Mouse (Mus musculus): Measurements from ENCODE around the gene C3. TPM values are rescaled to one million over a fixed set of nuclear protein-coding genes. Genes with fewer than 3 reads are reported as not detected.

C3 gene
- polyA plus RNA-seq (2016; fragmentation: Nextera tagmentation; extraction: Ambion mirVana), result 0.09 and 0.12 TPM in 2 replicates

- Histone ChIP-seq H3K4me1 (replicated peaks) (peaks cover 5% of the 10 kb centered on the region; the same call in 1 of the 2 replicates), H3K27ac (no peak within 1 kb of the TSS), H3K27me3 (ENCODE audit: insufficient read depth, poor library complexity, severe bottlenecking) (peaks cover 8% of the 10 kb centered on the region; the same call in 1 of the 2 replicates), H3K36me3 (no peaks in the 10 kb centered on the region), H3K4me3 (no peak within 1 kb of the TSS), H3K9me3 (no peaks in the 10 kb centered on the region)
- DNase-seq (ENCODE audit: low spot score), result no peak
- 83% methylated on average over 3 of the region's 3 CpGs for WGBS
Measured at GRCm38 (mm10) chr17:57228014-57228413, at the start of gene C3. C3 (minus strand) TSS chr17:57228136.

DNA sequence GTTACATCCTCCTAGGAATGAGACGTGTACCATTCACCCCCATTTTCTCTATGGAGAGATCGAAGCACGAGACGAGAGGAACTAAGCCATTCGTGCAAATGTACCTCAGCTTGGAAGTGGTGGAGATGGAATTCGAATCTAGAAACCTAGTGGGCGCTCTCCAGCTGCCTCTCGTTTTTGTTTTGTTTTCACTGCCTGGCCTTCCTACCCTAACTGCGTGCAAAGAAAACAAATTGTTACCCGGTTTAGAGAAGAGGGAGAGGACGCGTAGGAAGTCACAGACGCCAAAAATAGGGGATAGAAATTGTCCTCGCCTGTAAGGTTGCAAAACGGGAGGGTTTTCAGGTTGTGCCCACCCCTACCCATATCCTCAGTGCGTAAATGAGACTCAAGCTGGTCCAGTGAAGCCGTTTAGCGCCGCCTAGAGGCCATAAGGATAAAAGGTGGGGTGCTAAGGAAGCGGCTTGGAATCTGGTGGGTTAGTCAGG lies 48.7 kb upstream of the C3 start:
- H3K4me3 ChIP-seq, result peak overlapping the region; percentile 54
- DNase-seq (ENCODE audit: low spot score), result peak; percentile 78
- no peaks in the 10 kb centered on the region for H3K9me3 ChIP-seq
- peaks cover 23% of the 10 kb centered on the region for H3K4me1 ChIP-seq (replicated peaks)
- H3K27ac ChIP-seq, result 0 out of 2 replicates have a peak overlapping the region, but pooled peaks have one; percentile 45
- under 1% methylated on average over 20 of the region's 20 CpGs for WGBS
- peaks cover 55% of the 10 kb centered on the region for H3K27me3 ChIP-seq (ENCODE audit: insufficient read depth, poor library complexity, severe bottlenecking)
- H3K36me3 ChIP-seq, result no peaks in the 10 kb centered on the region

DNA sequence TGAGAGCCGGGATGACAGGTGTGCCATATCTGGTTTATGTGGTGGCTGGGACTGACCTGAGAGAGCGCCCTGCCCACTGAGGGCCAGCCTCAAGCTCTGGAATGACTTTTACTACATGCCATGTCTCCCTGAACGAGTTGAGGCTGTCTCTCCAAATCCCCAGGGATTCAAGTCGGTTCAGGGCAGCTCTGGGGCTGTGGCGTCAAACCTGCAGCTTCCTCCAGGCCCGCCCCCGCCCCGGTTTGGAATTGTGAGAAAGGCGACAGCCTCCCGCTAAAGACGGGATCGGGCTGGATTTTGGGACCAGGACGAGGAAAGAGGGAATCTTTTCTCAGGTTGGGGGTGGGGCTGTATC lies 48.0 kb upstream of the C3 start:
- WGBS, result 5% methylated on average over 13 of the region's 13 CpGs
- DNase-seq (ENCODE audit: low spot score), result peak; percentile 22
- Histone ChIP-seq H3K4me3 (peak overlapping the region; percentile 54), H3K36me3 (no peaks in the 10 kb centered on the region), H3K27ac (no peak overlapping the region), H3K27me3 (ENCODE audit: insufficient read depth, poor library complexity, severe bottlenecking) (peaks cover 59% of the 10 kb centered on the region), H3K9me3 (no peaks in the 10 kb centered on the region), H3K4me1 (replicated peaks) (peaks cover 23% of the 10 kb centered on the region)

GRCm38 (mm10) chr17:57275111-57275996 lies 47.4 kb upstream of the C3 start:
- peak; percentile 64 for DNase-seq (ENCODE audit: low spot score)
- Histone ChIP-seq H3K27ac (no peak overlapping the region), H3K4me1 (replicated peaks) (peaks cover 23% of the 10 kb centered on the region), H3K4me3 (peak overlapping the region; percentile 54), H3K36me3 (no peaks in the 10 kb centered on the region), H3K27me3 (ENCODE audit: insufficient read depth, poor library complexity, severe bottlenecking) (peaks cover 59% of the 10 kb centered on the region), H3K9me3 (no peaks in the 10 kb centered on the region)
- WGBS, result 1% methylated on average over 53 of the region's 53 CpGs

DNA sequence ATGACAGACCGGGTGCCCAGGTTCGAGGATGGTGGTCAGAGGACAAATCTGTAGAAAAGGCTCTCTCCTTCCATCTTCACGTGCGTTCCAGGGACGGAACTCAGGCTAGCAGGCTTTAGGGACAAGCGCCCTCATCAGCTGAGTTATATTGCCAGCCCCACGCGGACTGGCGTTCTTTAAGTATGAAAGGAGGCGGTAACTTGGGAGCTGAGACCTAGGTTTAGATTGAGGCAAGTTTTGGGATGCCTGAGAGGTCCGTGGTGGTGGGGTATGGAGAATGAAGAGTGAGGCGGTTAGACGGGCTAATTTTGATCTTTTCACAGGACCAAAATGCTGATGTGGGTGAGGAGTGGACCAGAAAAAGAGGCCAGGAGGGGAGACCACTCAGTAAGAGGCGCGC lies 46.8 kb upstream of the C3 start:
- DNase-seq (ENCODE audit: low spot score), result no peak

DNA sequence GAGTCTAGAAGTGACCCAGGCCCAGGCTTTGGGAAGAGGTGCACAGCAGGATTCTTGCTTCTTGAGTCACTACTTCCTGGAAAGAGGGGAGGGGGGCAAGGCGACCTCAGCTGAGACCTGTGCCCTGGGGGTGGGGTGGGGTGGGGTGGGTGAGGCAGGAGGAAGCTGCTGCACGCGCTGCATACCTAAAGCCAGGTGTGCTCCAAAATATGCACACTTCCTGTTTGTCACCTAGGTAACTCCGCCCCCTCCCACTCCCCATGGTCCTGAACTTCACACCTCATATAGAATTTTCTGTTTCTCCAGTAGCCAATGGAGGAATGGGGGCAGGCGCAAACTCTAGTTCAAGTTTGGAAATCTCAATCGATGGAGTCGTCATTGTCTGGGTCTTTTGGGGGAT lies 45.9 kb upstream of the C3 start:
- H3K27me3 ChIP-seq (ENCODE audit: insufficient read depth, poor library complexity, severe bottlenecking), result peaks cover 50% of the 10 kb centered on the region
- WGBS, result 39% methylated on average over 7 of the region's 7 CpGs
- DNase-seq (ENCODE audit: low spot score), result no peak

More for the DNA sequence above, 46.8 kb upstream of the C3 start:
- WGBS, result 7% methylated on average over 15 of the region's 15 CpGs
- Histone ChIP-seq H3K4me3 (peak overlapping the region; percentile 54), H3K4me1 (replicated peaks) (peaks cover 23% of the 10 kb centered on the region), H3K27ac (no peak overlapping the region), H3K36me3 (no peaks in the 10 kb centered on the region), H3K9me3 (no peaks in the 10 kb centered on the region), H3K27me3 (ENCODE audit: insufficient read depth, poor library complexity, severe bottlenecking) (peaks cover 57% of the 10 kb centered on the region)

GRCm38 (mm10) chr17:57271301-57271700 lies 43.4 kb upstream of the C3 start:
- H3K27me3 ChIP-seq (ENCODE audit: insufficient read depth, poor library complexity, severe bottlenecking), result peaks cover 46% of the 10 kb centered on the region
- H3K27ac ChIP-seq, result no peak overlapping the region
- H3K4me1 ChIP-seq (replicated peaks), result peaks cover 17% of the 10 kb centered on the region
- no peaks in the 10 kb centered on the region for H3K9me3 ChIP-seq
- no peak overlapping the region for H3K4me3 ChIP-seq
- DNase-seq (ENCODE audit: low spot score), result no peak
- WGBS, result 75% methylated on average over 9 of the region's 9 CpGs
- H3K36me3 ChIP-seq, result no peaks in the 10 kb centered on the region

More for the DNA sequence above, 45.9 kb upstream of the C3 start:
- no peaks in the 10 kb centered on the region for H3K9me3 ChIP-seq
- no peak overlapping the region for H3K27ac ChIP-seq
- H3K4me3 ChIP-seq, result no peak overlapping the region
- no peaks in the 10 kb centered on the region for H3K36me3 ChIP-seq
- peaks cover 23% of the 10 kb centered on the region for H3K4me1 ChIP-seq (replicated peaks)

GRCm38 (mm10) chr17:57267556-57268126 lies 39.7 kb upstream of the C3 start:
- Histone ChIP-seq H3K4me1 (replicated peaks) (peaks cover 10% of the 10 kb centered on the region), H3K4me3 (no peak overlapping the region), H3K36me3 (peaks cover 19% of the 10 kb centered on the region), H3K9me3 (no peaks in the 10 kb centered on the region), H3K27me3 (ENCODE audit: insufficient read depth, poor library complexity, severe bottlenecking) (peaks cover 10% of the 10 kb centered on the region; the same call in 1 of the 2 replicates), H3K27ac (no peak overlapping the region)
- WGBS, result 89% methylated on average over 6 of the region's 6 CpGs
- DNase-seq (ENCODE audit: low spot score), result no peak

- DNase-seq (ENCODE audit: low spot score), result no peak
- Histone ChIP-seq H3K4me3 (no peak overlapping the region), H3K9me3 (no peaks in the 10 kb centered on the region), H3K4me1 (replicated peaks) (peaks cover 10% of the 10 kb centered on the region), H3K27me3 (ENCODE audit: insufficient read depth, poor library complexity, severe bottlenecking) (no peaks in the 10 kb centered on the region), H3K36me3 (peaks cover 43% of the 10 kb centered on the region), H3K27ac (no peak overlapping the region)
- 31% methylated on average over 21 of the region's 22 CpGs for WGBS
Measured at GRCm38 (mm10) chr17:57264972-57265945, 37.3 kb upstream of the C3 start.

DNA sequence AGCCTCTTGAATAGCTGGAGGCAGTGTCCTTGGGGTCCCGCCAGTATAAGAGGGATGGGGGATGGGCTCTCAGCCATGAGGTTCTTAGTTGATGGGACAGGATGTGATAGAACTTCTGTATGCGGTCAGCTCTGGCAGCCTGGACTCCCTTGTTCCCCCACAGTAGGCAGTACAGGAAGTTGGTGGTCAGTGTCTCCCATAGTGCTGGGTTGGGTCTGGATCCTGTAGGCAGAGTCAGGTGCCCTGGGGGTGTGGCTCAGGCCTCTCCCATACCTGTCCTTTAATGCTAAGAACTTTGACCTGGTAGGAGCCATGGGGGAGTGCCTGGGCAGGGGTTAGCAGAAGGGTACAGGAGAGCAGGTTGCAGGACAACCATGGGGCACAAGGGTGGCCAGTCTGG lies 36.2 kb upstream of the C3 start:
- no peaks in the 10 kb centered on the region for H3K9me3 ChIP-seq
- H3K4me3 ChIP-seq, result no peak overlapping the region
- DNase-seq (ENCODE audit: low spot score), result no peak
- H3K27ac ChIP-seq, result no peak overlapping the region
- peaks cover 54% of the 10 kb centered on the region for H3K36me3 ChIP-seq
- H3K27me3 ChIP-seq (ENCODE audit: insufficient read depth, poor library complexity, severe bottlenecking), result no peaks in the 10 kb centered on the region
- peaks cover 10% of the 10 kb centered on the region for H3K4me1 ChIP-seq (replicated peaks)
- WGBS, result 92% methylated on average over 2 of the region's 2 CpGs

- Histone ChIP-seq H3K27me3 (ENCODE audit: insufficient read depth, poor library complexity, severe bottlenecking) (no peaks in the 10 kb centered on the region), H3K27ac (no peak overlapping the region), H3K9me3 (no peaks in the 10 kb centered on the region), H3K36me3 (peaks cover 65% of the 10 kb centered on the region), H3K4me1 (replicated peaks) (peaks cover 10% of the 10 kb centered on the region), H3K4me3 (no peak overlapping the region)
- no peak for DNase-seq (ENCODE audit: low spot score)
- WGBS, result 91% methylated on average over 17 of the region's 17 CpGs
Measured at GRCm38 (mm10) chr17:57262901-57263550, 35.1 kb upstream of the C3 start.

- H3K36me3 ChIP-seq, result peaks cover 76% of the 10 kb centered on the region
Measured at GRCm38 (mm10) chr17:57261796-57262195, 33.9 kb upstream of the C3 start.

More at GRCm38 (mm10) chr17:57261796-57262195, 33.9 kb upstream of the C3 start:
- Histone ChIP-seq H3K4me1 (replicated peaks) (peaks cover 10% of the 10 kb centered on the region), H3K27me3 (ENCODE audit: insufficient read depth, poor library complexity, severe bottlenecking) (no peaks in the 10 kb centered on the region), H3K27ac (no peak overlapping the region), H3K4me3 (no peak overlapping the region), H3K9me3 (no peaks in the 10 kb centered on the region)
- DNase-seq (ENCODE audit: low spot score), result no peak
- WGBS, result 53% methylated on average over 1 of the region's 1 CpGs

Measured in hindbrain, embryonic 10.5 days (tissue).